Mouse (Mus musculus): ENCODE measurements at regions not wholly inside any gene's neighbourhood (a gene's known extent, or its start where the extent isn't known, plus 50 kb on each side); places are given as distances from the start of the nearest gene placed in this dataset.
A peak's percentile ranks its signal among the peaks of the same experiment; 100 is the strongest.
"Not testable (repeated sequence)": the region's sequence is repeated elsewhere in the genome, so short reads cannot be mapped to it uniquely, and the experiment has no call there.

DNA sequence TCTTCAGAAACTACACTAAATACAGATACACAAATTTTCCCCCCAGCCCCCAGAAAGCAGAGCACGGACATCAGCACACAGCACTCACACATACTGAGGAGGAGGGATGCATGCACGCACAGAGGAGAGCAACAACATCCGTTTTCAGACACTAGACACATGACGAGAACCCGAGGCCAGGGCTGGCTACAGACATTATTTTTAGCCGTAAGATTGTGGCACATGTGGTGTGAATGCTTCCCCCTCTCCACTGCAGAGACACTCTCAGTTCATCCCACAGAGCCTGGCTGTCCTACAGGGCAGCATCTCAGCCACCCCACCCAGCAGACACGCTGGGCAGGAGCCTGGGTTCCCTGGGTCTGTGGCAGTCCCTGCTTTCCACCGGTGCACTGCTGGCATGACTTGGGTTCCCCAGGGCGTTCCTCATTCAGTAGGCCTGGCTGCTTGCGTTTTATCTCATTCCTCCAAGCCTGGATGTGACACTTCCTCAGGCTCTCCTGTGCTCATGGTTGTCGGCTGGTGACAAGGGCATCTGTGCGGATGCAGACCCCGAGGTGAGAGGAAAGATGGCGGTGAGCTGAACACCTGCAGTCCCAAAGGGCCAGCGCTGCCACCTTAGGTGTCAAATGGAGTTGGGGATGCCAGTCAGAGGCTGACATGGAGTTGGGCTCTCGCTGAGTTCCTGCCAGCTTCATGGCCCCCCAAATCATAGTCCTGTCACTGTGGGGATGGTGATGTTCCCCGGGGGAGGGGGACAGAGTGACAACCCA, 247.1 kb upstream of the Myt1l start:
- DNase-seq (ENCODE audit: low spot score), result no peak

DNA sequence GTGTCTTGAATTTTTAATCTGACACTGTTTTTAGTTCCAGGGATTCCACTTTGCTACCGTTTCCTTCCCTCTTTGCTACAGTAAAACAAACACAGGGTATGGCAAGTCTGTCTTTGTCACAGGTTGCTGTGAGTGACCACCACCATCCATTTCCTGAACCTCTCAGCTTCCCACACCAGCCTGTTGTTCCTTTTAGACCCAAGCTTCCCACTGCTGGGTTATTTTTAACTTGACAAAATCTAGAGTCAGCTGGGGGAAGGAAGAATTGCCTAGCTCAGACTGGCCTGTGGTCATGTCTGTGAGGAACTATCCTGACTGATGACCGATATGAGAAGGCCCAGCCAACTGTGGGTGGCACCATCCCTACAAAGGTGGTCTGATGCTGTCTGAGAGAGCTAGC, 239.4 kb upstream of the Myt1l start:
- DNase-seq (ENCODE audit: low spot score), result no peak

DNA sequence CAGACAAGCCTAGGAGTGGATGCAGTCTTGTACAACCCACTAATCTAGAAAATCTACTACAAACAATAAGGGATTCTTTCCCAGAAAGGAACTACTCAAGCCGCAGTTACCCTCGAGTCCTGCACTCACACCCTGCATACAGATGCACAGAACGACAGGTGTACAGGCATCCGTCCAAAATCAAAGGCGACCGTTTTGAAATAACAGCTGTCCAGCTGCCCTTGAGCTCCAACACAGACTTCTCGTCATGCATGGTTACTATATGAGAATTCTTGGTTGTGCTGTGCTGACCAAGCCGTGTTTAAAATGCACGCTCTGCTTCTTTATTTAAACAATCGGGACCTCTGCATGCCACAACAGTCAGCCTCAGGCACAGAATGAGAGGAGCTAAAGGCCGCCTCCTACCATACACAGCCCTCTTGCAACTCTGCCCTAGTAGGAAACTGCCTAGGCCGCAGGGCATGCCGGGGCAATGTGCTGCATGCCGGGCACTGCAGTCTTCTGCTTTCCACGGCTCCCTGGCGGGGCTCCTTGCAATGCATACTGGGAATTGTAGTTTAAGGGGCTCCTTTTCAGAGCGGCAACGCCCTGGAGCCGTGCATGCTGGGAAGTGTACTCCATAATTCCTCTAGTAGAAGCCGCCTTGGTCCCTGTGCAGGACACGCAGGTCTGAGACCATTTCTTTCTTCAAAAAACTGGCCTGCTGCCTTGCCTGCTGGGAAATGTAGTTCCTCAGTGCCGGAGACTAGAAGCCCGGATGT, 237.4 kb upstream of the Myt1l start:
- peak; percentile 98 for DNase-seq (ENCODE audit: low spot score)

GRCm38 (mm10) chr12:29297984-29298383, 230.2 kb upstream of the Myt1l start:
- DNase-seq (ENCODE audit: low spot score), result no peak

GRCm38 (mm10) chr12:29315636-29316035, 212.5 kb upstream of the Myt1l start:
- DNase-seq (ENCODE audit: low spot score), result no peak

DNA sequence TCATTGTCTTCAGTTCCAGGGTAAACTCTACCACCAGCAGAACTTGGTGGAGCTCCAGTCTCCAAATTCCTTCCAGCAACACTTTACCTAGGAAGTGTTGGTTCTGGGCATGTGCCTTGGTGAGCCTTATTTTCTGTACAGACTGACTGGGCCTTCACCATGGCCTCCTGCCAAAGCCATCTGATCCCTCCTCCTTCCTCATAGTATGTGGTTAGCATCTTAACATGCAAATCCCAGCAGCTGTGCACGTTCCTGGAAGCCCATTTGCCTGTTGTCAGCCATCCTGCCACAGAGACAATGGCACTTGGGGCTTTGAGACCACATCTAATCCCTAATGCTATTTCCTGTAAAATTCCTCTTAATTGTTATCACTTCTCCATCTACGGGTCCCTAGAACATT, 206.7 kb upstream of the Myt1l start:
- DNase-seq (ENCODE audit: low spot score), result no peak

- no peak for DNase-seq (ENCODE audit: low spot score)
Observed at GRCm38 (mm10) chr12:29323534-29323933, 204.7 kb upstream of the Myt1l start.

GRCm38 (mm10) chr12:29335839-29336469, 192.2 kb upstream of the Myt1l start:
- no peak for DNase-seq (ENCODE audit: low spot score)

GRCm38 (mm10) chr12:29337336-29337735, 190.8 kb upstream of the Myt1l start:
- DNase-seq (ENCODE audit: low spot score), result no peak

- no peak for DNase-seq (ENCODE audit: low spot score)
Observed at GRCm38 (mm10) chr12:29341388-29341995, 186.7 kb upstream of the Myt1l start.

GRCm38 (mm10) chr12:29343147-29343852, 184.9 kb upstream of the Myt1l start:
- no peak for DNase-seq (ENCODE audit: low spot score)

DNA sequence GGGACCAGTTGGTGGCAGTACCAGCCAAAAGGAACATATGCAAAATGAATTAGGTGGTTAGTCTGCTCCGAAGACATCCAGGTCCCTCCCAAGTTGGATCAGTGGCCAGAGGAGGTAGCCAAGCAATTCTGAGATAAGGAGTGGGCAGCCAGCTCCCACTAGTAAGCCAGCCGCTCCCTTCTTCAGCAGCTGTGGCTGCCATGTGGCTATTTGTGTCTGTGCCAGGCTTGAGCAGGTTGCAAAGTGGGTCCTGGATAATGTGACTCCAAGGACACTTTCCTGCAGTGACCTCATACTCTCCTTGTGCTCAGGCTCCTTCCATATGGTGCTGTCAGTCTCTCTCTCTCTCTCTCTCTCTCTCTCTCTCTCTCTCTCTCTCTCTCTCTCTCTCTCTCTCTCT, 179.5 kb upstream of the Myt1l start:
- no peak for DNase-seq (ENCODE audit: low spot score)

DNA sequence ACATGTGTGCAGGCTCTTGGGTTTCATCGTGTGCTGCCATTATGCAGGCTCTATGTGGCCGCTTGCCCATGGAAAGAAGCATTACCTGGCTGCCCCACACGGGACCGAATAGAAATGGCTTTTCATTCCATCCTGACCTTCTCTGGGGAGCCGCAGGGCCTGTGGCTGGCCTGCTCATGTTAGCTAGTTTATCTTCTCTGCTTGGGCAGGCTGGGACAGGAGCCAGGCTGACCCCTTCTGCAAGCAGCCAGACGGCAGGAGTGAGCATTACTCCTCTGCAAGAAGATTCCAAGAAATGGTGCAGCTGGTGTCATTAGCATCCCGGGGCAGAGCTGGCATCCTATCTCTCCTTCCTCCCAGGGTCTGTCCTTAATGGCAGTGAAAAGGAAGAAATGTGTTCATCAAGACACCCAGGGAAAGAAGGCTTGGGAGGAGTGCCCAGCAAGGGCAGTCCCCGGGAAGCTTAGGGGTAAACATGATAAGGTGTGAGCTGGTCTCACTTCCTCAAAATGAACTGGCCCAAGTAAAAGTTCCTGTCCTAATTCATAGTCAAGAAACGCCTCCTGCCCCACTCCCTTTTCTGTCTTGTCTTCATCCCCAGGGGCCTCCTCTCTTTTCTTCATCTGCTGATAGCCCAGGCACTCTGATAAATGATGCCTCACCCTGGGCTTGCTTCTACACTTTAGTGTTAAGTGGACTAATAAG, 178.9 kb upstream of the Myt1l start:
- DNase-seq (ENCODE audit: low spot score), result no peak

DNA sequence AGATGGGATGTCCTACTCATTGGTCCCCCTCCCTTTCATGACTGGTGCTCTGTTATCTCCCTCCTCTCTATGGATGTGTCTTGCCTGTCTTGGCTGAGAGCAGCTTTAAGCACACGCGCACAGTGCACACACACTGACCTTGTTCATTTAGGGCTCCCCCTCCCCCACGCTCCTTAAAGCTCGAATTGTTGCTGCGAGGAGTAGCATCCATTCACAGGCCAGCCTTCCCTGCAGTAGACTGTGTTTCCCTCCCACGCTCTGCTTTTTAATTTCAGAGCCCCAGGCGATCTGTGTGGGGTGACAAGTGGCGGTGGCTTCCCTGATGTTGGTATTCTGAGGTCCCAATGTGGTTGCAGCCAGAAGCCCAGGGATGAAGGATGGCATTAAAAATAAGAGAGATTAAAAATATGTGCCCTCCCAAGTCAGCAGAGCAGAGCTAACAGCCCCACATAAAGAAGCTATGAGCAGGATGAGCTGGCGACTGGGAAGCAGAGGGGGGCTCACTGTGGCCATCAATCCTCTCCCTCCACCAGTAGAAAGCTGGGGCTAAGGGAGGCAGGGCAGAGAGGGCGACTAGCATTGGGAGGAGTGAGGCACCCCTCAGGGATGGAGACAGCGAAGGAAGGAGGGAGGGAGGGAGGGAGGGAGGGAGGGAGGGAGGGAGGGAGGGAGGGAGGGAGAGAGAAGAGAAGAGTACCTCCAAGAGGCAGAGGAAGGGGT, 174.2 kb upstream of the Myt1l start:
- DNase-seq (ENCODE audit: low spot score), result no peak

DNA sequence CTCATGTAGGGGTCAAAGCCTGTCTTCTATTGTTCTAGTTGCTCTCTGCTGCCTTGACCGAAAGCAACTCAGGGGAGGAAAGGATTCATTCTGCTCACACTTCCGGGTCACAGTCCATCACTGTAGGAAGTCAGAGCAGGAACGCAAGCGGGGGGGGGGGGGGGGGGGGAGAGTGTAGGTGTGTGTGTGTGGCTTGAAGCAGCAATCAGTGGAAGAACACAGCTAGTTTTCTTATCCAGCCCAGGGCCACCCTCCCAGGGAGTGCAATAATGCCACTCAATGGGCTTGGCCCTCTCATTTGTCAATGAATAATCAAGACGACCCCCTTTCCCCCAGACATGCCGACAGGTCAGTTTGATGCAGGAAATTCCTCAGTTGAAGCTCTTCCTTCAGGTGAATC, 173.4 kb upstream of the Myt1l start:
- DNase-seq (ENCODE audit: low spot score), result no peak

DNA sequence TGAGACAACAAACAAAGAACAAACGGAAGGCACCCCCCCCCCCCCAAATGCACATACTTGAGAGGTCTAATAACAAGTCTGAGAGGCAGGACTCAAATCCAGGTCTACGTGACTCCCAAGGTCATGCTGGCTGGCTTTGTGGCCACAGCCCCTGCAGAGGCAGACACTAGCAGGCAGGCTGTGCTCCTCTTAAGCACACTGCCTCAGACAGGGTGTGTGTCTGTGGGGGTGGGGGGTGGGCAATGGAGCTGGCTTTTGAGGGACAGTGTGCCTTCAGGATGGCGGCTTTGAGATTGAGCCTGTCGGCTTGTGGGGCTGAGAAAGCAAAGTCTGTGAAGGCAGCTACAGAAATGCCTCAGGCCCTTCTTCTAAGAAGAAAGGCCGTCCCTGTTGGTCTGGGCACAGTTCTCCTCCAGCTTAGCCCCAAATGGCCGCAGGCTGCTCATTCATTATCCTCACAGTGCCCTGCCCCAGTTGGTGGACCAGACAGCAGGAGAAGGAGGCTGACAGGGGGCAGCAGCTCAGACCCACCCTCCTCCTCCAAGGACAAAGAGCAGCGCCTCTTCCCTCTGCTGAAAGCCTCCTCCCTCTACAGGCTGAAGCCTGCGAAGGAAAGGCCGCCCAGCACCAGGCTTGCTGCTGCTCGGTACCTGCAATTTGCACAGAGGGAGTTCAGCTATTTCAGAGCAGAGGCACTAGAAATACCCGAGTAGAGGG, 171.3 kb upstream of the Myt1l start:
- DNase-seq (ENCODE audit: low spot score), result no peak

GRCm38 (mm10) chr12:29361236-29361635, 166.9 kb upstream of the Myt1l start:
- DNase-seq (ENCODE audit: low spot score), result no peak

DNA sequence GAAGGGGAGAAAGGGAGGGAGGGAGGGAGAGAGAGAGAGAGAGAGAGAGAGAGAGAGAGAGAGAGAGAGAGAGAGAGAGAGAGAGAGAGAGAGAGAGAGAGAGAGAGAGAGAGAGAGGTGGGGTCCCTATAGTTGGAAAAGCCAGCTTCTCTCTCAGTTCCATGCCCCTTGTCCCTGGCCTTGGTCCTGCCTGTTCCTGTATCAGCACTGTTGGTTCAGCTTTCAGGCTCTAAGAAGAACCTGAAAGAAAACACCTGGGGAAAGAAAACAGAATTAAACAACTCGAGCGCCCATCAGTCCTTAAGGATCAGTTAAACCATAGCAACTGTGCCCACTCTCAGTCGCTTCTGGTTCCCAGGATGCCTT, 160.5 kb upstream of the Myt1l start:
- not testable (repeated sequence) for DNase-seq (ENCODE audit: low spot score)

GRCm38 (mm10) chr12:29368107-29368819, 159.9 kb upstream of the Myt1l start:
- peak; percentile 8 for DNase-seq (ENCODE audit: low spot score)

- no peak for DNase-seq (ENCODE audit: low spot score)
Observed at GRCm38 (mm10) chr12:29368820-29369175, 159.4 kb upstream of the Myt1l start.
